Mouse (Mus musculus): ENCODE results near the gene P2rx6.
"Not testable (repeated sequence)": the region's sequence is repeated elsewhere in the genome, so short reads cannot be mapped to it uniquely, and the experiment has no call there.

P2rx6 gene

DNA sequence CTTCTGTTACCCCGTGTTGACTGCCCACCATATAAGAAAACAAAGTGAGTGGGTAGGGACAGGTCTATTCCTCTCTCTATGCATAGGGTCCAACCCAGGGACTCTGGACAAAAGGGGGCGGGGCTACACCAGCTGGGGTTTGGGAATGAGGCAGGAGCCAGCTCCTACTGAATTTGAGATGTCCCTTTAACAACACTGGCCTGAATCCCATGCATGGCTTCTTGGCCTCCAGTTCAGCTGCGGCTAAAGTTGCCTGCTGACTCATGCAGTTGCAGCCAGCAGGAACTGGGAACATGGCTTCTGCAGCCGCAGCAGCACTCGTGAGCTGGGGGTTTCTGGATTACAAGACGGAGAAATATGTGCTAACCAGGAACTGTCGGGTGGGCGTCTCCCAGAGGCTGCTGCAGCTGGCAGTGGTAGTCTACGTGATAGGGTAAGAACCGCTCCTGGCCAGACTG lies at the start of gene P2rx6:
Gene P2rx6, plus strand, starts transcription at position 135 of the 458 bp plus-strand sequence.
- no peak for DNase-seq (ENCODE audit: low read depth in 2 of 2, low spot score in 2 of 2)

GRCm38 (mm10) chr16:17518910-17519309 lies 42.8 kb upstream of the P2rx6 start:
- no peak for DNase-seq (ENCODE audit: low read depth in 2 of 2, low spot score in 2 of 2)

DNA sequence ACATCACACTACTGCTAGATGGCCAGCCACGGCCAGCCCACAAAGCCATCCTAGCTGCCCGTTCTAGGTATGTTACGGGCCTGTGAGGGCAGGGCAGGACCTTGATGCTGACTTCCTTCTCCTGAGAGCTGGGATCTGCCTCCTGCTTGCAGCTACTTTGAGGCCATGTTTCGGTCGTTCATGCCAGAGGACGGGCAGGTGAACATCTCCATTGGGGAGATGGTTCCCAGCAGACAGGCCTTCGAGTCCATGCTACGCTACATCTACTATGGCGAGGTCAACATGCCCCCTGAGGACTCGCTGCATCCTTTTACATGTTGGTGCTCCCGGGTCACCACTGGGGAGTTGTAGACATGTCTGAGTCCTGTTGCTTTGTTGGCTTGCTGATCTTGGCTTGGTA lies 37.5 kb upstream of the P2rx6 start:
- no peak for DNase-seq (ENCODE audit: low read depth in 2 of 2, low spot score in 2 of 2)

- DNase-seq (ENCODE audit: low read depth in 2 of 2, low spot score in 2 of 2), result no peak
Observed at GRCm38 (mm10) chr16:17525524-17525923, 36.2 kb upstream of the P2rx6 start.

GRCm38 (mm10) chr16:17526223-17526622 lies 35.5 kb upstream of the P2rx6 start:
- no peak for DNase-seq (ENCODE audit: low read depth in 2 of 2, low spot score in 2 of 2)

DNA sequence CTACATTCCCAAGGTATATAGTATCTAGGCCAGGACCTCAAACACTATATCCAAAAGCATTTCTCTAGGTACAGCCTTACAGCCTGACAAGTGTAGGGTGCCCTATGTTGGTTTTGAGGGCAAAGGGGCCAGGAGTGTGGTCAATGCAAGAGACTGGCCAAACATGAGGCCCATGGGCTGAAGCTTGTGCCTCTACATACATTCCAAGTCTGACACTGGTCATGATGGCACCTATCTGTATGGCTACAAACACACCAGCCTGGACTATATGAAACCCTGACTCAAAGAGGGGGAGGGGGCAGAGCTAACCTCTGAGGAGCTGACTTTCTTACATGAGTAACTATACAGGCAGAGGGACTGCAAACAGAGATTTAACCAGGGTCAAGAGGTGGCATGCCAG lies 34.1 kb upstream of the P2rx6 start:
- DNase-seq (ENCODE audit: low read depth in 2 of 2, low spot score in 2 of 2), result no peak

DNA sequence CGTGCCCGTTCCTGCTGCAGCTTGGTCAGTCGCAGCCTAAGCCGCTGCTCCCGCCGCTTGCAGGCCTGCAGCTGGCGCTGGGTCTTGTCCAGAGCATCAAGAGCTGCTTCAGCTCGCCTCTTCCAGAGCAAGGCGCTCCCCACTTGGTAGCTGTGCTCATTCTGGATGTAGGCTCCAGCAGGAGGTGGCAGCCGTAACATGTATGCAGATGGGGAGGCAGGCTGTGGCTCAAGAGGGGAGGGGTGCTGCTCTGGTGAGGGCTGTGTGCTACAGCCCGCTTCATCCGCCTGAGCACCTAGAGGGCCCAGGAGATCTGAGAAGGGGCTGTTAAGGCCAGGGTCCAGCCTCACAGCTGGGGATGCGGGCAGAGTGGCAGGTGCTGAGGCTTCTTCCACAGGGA lies 33.4 kb upstream of the P2rx6 start:
- DNase-seq (ENCODE audit: low read depth in 2 of 2, low spot score in 2 of 2), result no peak

DNA sequence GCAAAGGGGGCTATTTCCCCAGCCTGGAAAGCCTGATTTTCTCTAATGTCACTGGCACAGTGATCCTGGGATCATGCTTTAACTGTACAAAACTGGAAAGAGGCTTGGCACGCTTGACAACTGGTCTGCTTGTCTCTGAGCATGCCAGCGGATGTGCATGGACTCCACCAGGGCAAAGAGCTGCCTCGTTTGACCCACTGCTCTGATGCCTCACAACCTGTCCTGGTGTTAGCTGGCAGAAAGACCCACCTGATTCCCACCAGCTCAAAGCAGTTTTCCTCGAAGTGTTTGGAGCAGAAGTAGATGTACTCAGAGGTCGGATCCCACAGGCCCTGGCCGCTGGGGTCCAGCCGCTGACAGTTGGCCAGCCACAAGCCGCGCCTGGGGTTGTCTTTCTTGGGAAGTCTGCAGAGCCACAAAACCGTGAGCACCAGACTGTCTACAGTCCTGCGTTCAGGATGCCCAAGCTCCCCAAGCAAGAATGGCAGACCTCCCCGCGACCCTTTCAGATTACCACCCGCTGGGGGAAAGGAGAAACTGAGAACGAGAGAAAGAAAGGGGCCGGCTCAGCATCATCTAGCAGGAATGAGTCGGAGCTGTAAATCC lies 31.6 kb upstream of the P2rx6 start:
- peak in 1 of 2 experiments; percentile 5 for DNase-seq (ENCODE audit: low read depth in 2 of 2, low spot score in 2 of 2)

DNA sequence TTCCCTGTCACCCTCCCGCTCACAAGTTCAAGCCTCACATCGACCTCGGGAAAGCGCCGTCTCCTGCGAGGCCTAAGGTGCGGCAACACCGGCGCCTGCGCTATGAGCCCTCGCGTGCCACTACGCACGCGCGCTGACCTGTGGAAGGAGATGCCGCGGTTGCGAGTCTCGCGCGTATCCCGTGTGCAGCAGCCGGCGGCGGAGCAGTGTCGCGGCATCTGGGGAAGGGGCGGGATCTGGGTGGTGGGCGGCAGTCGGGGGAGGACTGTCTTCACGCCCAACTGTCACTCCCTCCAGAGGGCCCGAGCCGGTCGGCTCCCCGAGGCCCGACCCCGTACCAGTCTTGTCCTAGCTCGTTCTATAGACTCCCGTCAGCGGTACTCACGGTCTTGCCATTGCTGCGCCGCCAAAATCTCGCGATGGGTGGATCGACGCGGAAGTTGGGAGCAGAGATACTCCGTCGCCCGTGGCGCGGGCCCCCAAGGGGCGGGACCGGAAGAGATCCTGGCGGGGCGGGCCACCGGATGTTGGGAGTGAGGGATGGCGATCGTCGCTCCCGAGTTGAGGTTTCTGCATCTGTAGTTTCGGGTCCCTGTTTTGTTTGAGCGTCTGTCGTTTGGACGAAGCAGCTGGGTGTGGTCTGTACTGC lies 30.9 kb upstream of the P2rx6 start, which contains the start of gene Thap7:
Gene Thap7, minus strand, starts transcription at position 497 of the 649 bp plus-strand sequence.
- DNase-seq (ENCODE audit: low read depth in 2 of 2, low spot score in 2 of 2), result peak; percentile 93 to 97

GRCm38 (mm10) chr16:17532271-17532670 lies 29.4 kb upstream of the P2rx6 start:
- DNase-seq (ENCODE audit: low read depth in 2 of 2, low spot score in 2 of 2), result no peak

DNA sequence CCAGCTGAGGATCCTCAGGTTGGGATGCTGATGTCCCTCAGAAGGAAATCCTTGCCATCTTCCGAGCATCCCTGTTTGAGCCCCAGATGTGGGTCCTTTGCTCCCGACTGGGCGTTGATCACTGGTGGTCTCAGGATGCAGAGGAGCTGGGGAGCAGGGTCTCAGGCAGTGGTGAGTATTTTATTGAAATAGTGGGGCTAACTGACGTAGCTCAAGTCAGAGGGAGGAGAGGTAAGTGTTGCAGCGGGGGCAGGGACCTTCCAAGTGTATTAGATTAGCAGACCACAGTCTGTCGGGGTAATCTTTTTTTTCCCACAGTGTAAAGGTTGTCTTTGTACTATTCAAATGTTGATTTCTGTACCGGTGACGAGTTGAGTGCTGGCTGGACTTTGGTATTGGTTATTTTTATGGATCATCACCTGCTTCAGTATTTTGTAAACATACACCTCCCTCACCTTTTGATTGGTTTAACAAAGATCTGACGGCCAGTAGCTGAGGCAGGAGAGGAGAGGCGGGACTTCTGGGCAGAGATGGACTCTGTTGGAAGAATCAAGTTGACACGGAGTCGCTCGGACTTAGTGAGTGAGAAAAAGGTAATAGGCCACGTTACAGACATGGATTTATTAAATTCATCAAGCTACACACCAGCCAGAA lies 28.9 kb upstream of the P2rx6 start:
- no peak for DNase-seq (ENCODE audit: low read depth in 2 of 2, low spot score in 2 of 2)

GRCm38 (mm10) chr16:17536584-17536983 lies 25.1 kb upstream of the P2rx6 start:
- peak; percentile 11 to 38 for DNase-seq (ENCODE audit: low read depth in 2 of 2, low spot score in 2 of 2)

- no peak for DNase-seq (ENCODE audit: low read depth in 2 of 2, low spot score in 2 of 2)
Observed at GRCm38 (mm10) chr16:17542632-17543031, 19.1 kb upstream of the P2rx6 start.

DNA sequence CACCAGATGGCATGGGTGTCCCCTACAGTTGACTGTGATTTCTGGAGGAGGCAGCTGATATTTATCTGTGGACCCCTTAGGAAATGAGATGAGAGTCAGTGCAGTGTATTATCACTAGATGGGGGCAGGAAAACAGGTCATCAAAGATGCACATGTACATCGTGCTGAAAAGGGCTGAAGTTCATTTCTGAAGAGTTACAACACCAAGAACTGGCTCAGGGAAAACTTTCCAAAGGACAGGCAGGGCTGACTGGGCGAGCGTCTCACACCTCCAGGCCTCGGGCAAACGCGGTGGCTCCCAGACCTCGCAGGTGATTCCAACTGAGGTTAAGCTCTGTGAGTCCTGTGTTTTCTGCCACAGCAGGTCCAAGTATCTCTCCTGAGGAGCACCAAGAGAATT lies 8.8 kb upstream of the P2rx6 start:
- DNase-seq (ENCODE audit: low read depth in 2 of 2, low spot score in 2 of 2), result no peak

DNA sequence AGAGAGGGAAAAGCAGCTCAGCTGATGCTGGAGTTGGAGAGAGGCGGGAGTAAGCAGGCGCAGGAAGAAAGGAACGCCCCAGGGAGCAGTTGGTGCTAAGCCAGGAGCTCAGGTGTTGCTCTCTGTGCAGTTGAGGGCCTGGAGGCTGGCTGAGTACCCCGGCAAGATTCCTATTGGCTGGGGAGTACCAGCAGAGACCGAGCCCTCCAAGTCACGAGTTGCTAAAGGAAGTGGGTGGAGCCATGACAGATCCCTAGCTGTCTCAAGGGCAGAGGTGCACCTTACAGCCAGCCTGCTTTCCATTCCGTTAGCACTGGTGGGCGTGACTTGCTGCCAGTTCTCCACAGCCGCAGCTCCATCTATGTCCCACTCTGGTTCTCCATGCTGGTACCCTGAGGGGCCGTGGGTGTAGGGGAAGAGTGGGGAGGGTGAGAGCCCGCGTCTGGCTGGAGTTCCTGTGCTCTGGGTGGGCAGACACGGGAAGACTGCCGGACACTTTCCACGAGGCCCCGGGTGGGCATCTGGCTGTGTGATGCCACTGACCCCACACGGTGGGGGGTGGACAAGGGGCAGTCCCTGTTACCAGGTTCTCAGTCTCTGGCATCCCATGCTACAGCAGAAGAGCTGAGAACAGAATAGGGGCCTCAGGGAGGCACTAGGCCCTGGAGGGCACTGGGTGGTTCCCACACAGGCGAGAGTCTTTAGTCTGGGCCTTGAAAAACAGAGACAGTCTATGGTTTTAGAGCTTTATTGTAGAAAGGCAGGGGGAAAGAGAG lies 7.6 kb upstream of the P2rx6 start:
- peak; percentile 48 to 51 for DNase-seq (ENCODE audit: low read depth in 2 of 2, low spot score in 2 of 2)

DNA sequence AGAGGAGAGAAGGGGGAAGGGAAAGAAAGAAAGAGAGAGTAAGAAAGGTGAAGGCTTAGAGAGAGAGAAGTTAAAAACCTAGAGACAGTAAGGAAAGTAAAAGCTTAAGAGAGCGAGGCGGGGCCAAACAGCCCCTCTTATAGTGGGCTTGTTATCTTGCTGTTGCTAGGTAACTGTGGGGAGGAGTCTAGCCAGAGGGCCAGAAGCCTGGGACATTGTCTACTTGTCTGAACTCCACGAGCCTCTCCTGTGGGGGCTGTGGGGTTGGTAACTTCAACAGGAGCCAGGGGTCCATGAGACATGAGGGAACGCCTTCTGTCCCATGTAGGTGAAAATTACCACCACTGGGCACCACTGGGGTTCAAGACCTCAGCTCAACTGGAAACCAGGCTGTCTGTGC lies 7.0 kb upstream of the P2rx6 start:
- not testable (repeated sequence) for DNase-seq (ENCODE audit: low read depth in 2 of 2, low spot score in 2 of 2)

DNA sequence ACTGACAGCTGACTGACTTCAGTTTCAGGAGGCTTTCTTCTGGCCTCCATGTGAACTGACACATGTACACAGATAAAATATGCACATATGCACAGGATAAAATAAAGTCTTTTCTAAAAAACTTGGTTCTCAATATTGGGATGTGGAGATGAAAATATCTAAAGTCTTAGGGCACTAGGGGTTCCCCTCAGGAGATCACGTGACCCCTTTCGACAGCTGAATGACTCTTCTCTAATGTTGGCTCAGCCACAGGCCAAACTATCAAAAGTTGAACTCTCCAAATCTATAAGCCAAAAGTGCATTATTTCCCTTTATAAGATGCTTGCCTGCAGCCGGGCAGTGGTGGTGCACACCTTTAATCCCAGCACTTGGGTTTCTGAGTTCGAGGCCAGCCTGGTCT lies 5.5 kb upstream of the P2rx6 start:
- DNase-seq (ENCODE audit: low read depth in 2 of 2, low spot score in 2 of 2), result no peak

GRCm38 (mm10) chr16:17556907-17557306 lies 4.8 kb upstream of the P2rx6 start:
- no peak for DNase-seq (ENCODE audit: low read depth in 2 of 2, low spot score in 2 of 2)

GRCm38 (mm10) chr16:17557947-17558480 lies 3.7 kb upstream of the P2rx6 start:
- DNase-seq (ENCODE audit: low read depth in 2 of 2, low spot score in 2 of 2), result peak; percentile 44 to 60

GRCm38 (mm10) chr16:17558811-17559210 lies 2.9 kb upstream of the P2rx6 start:
- DNase-seq (ENCODE audit: low read depth in 2 of 2, low spot score in 2 of 2), result no peak

GRCm38 (mm10) chr16:17559396-17560027 lies 2.2 kb upstream of the P2rx6 start:
- DNase-seq (ENCODE audit: low read depth in 2 of 2, low spot score in 2 of 2), result no peak

All from CD8-positive naive resting alpha-beta T cell, adult 2 months (primary cell).